Mouse (Mus musculus) megakaryocyte, embryonic 14.5 days (primary cell): ENCODE data around the gene 4933411K16Rik. TPM values are rescaled to one million over a fixed set of nuclear protein-coding genes. Genes with fewer than 3 reads are reported as not detected.

Source experiments
- H3K27me3 ChIP-seq: replicated peaks from 2 replicates; pipeline ENCODE3; 2012; ENCODE audit warnings: inconsistent platforms
- H3K36me3 ChIP-seq: replicated peaks from 2 replicates; pipeline ENCODE3; 2012; ENCODE audit warnings: low read length, inconsistent platforms, mixed read lengths
- H3K4me1 ChIP-seq: 2 replicates; pipeline ENCODE4 v1.6.1; 2012; ENCODE audit warnings: inconsistent platforms
- H3K4me3 ChIP-seq: replicated peaks from 2 replicates; pipeline ENCODE3; 2012; ENCODE audit warnings: moderate library complexity, mild to moderate bottlenecking, inconsistent platforms
- H3K9me3 ChIP-seq: 2 replicates; pipeline ENCODE4 v1.6.1; 2012; ENCODE audit warnings: inconsistent platforms
- FLI1 ChIP-seq: IDR thresholded peaks from 2 replicates; pipeline ENCODE4 v1.6.1; 2012; ENCODE audit warnings: low read length, inconsistent platforms, mixed read lengths
- GATA1 ChIP-seq: IDR thresholded peaks from 3 replicates; pipeline ENCODE4 v1.6.1; 2012; ENCODE audit warnings: mixed read lengths, low read length, inconsistent platforms, borderline replicate concordance
- polyA plus RNA-seq: library from polyadenylated mRNA; stranded (reverse); fragments of >175 nt; gene quantifications from 2 replicates; pipeline ENCODE4 v1.2.3, GENCODE M21; 2012; ENCODE audit warnings: low replicate concordance; ENCODE audit not compliant: insufficient read depth

Gene 4933411K16Rik
- polyA plus RNA-seq, 1 experiment: not detected

DNA sequence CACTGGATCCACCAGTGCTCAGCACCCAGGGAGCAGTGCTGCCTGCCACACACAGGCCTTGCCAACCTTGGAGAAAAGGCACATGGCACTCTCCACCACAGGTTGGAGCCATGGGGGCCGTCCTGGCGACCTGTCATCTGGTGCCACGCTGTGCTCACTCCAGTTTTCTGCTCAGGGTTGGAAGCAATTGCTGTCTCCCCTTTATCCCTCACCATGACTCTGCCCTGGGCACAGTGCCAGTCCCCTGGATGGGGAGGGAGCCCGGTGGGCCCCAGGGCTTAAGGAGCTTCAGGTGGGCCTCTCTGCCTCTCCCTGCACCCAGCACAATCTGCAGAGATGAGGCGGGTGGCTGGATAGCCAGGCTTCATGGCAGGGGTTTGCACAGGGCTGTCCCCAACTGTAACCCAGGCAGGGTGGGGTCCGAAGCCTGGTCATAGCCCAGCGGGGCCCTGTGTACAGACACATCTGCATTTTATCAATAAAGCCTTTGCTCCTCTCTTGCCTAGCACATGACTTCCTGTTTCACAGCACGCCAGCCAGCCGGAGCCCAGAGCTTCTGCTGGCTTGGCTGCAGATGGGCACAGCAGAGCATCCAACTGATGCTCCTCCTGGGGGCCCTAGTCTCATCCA, 17.8 kb upstream of the 4933411K16Rik start:
- Histone ChIP-seq H3K9me3 (no peaks in the 10 kb centered on the region), H3K4me3 (no peak overlapping the region), H3K4me1 (peaks cover 30% of the 10 kb centered on the region), H3K36me3 (peaks cover 40% of the 10 kb centered on the region), H3K27me3 (peaks cover 11% of the 10 kb centered on the region)
- no peak for TF ChIP-seq GATA1
- TF ChIP-seq FLI1: no peak

DNA sequence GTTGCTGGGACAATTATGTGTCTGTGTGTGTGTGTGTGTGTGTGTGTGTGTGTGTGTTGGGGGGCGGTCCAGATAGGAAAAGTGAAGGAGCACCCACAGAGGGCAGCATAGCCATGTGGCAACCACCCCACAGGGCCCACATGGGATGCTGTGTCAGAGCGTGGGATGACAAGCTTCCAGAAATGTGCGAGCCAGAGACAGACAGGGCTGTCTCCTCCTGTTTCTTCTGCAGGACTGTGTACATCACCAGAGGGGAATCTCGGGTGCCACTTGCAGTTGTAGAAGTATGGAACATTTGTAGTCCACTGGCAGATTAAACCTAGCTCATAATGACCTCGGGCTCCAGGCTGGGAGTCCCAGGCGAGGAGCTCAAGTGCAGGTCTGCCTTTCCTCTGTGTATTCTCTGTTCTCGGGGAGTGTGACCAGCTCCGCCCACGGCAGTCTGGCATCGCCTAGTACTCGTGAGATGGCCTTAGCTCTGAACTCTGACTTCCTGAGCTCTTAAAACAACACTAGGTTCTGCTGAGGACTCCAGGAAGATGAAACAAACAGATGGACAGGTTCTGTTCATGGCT, 17.1 kb upstream of the 4933411K16Rik start:
- TF ChIP-seq GATA1 (no peak), FLI1 (no peak)
- peaks cover 30% of the 10 kb centered on the region for H3K4me1 ChIP-seq
- H3K9me3 ChIP-seq: no peaks in the 10 kb centered on the region
- no peak overlapping the region for H3K4me3 ChIP-seq
- H3K36me3 ChIP-seq: peaks cover 40% of the 10 kb centered on the region
- H3K27me3 ChIP-seq: peaks cover 14% of the 10 kb centered on the region

DNA sequence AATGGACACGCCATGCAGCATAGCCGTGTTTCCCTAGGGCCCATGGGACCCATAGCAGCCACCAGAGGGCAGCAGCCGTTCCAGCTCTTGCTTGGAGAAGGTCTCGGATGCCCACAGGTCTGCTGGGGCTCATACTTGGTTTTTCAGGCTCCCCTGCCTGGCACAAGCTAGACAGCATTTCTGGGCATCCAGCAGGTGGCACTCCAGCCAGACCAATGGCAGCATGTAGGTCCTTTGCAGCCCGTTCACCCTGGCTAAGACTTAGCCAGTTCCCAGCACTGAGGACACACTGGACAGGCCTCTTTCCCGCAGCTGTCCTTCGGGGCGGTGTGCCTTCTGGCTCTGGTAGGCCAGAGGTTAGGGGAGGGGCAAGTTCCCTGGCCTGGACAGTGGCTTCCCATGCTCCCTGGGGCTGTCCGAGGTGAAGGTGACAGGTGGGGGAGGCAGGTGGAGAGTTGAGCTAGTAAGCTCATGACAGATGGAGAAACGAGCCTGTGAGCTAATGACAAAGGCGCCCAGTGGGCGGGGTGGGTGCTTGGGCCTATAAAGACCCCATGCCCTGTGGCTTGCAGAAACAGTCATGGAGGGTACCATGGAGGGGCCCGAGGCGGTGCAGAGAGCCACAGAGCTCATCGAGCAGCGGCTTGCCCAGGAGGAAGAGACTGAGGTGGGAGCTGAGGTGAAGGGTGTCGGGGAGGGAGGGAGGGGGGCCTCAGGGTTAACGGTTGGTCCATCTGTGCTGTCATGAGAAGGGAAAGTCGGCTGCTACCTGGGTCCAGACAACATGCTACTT, 16.4 kb upstream of the 4933411K16Rik start, which contains the start of gene Ankrd2:
TSS of gene Ankrd2 (plus strand) at position 545 of the 793 bp plus-strand sequence.
- Histone ChIP-seq H3K9me3 (no peaks in the 10 kb centered on the region), H3K4me1 (peaks cover 30% of the 10 kb centered on the region), H3K36me3 (peaks cover 40% of the 10 kb centered on the region), H3K4me3 (no peak within 1 kb of the TSS), H3K27me3 (peaks cover 21% of the 10 kb centered on the region)
- TF ChIP-seq FLI1 (no peak), GATA1 (no peak)

DNA sequence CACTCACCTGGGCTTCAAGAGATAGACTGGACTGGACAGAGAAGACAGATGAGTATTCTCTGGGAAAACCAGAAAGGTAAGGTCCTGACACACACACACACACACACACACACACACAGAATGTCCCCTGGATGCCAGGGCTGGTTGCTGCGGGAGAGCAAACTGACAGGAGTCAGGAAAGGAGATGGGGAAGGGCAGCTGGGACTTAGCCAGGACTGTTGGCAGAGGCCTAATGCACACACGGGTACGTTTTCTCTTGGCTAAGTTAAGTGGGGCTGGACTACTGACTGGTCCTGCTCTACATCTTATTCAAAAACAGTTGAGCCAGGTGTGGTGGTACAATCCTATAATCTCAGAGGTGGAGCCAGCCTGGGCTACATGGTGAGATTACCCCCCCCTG, 15.7 kb upstream of the 4933411K16Rik start:
- Histone ChIP-seq H3K27me3 (peaks cover 24% of the 10 kb centered on the region), H3K4me1 (peaks cover 25% of the 10 kb centered on the region), H3K4me3 (no peak overlapping the region), H3K36me3 (peaks cover 40% of the 10 kb centered on the region), H3K9me3 (no peaks in the 10 kb centered on the region)
- no peak for TF ChIP-seq FLI1
- TF ChIP-seq GATA1: no peak

DNA sequence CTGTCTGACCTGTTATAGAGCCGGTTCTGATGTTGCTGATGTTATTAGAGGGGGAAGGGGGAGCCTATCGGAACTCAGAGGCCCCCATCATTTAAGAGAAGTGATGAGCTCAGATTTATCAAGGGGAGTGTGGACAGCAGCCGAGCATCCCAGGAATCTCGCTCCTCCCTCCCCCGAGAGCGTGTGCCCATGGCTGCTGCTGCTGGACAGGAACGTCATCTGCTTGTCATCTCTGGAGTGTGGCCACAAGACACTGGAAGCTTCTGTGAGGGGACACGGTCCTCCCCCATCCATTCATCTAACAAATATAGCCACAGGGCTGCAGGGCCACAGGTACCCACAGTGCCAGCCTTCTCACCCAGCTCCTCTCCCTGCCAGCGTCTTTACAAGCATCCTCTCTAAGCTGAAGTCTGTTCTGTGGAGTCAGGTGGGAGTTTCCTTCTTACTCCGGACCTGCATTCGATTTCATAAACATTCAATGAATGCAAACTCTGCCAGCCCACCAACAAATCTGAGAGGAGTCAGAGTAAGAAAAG, 14.8 kb upstream of the 4933411K16Rik start:
- peaks cover 25% of the 10 kb centered on the region for H3K4me1 ChIP-seq
- peaks cover 32% of the 10 kb centered on the region for H3K27me3 ChIP-seq
- H3K36me3 ChIP-seq: peaks cover 33% of the 10 kb centered on the region
- H3K9me3 ChIP-seq: no peaks in the 10 kb centered on the region
- TF ChIP-seq FLI1: no peak
- TF ChIP-seq GATA1: no peak
- H3K4me3 ChIP-seq: no peak overlapping the region

DNA sequence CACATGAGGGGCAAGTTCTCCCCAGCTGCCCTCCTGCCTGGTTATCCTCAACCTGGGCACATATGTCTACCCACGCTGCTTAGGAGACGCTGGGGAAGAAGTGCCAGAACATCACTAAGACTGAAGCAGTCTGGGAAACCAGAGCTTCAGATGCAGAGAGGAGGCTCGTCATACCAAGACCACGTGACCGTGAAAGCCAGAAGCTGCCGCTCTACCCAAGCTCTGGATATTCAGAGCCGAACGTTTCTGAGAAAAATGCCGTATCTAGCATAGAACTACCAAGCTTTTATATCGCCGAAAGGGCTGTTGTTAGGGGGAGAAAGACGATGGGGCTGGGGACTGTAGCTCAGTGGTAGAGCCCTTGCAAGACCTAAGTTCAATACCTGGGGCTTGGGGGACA, 13.7 kb upstream of the 4933411K16Rik start:
- H3K36me3 ChIP-seq: peaks cover 23% of the 10 kb centered on the region
- no peak overlapping the region for H3K4me3 ChIP-seq
- H3K4me1 ChIP-seq: peaks cover 25% of the 10 kb centered on the region
- TF ChIP-seq FLI1: no peak
- TF ChIP-seq GATA1: no peak
- peaks cover 35% of the 10 kb centered on the region for H3K27me3 ChIP-seq
- no peaks in the 10 kb centered on the region for H3K9me3 ChIP-seq

DNA sequence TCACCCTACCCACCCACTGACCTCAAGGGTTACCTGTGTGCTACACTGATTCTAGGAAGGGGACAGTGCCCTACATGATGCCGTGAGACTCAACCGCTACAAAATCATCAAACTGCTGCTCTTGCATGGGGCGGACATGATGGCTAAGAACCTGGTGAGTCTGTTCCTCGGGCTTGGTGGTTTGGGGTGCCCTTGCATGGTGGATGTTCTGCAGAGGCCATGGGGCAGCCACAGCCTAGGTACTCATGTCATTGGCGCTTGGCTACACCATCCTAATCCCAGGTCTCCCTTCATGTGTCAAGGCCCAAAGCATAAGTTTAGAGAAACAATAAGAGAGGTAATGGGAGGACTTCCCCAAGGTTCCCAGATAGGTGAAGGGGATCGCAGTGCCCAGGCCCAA, 8.1 kb upstream of the 4933411K16Rik start:
- TF ChIP-seq GATA1 (no peak), FLI1 (no peak)
- H3K27me3 ChIP-seq: peaks cover 60% of the 10 kb centered on the region

DNA sequence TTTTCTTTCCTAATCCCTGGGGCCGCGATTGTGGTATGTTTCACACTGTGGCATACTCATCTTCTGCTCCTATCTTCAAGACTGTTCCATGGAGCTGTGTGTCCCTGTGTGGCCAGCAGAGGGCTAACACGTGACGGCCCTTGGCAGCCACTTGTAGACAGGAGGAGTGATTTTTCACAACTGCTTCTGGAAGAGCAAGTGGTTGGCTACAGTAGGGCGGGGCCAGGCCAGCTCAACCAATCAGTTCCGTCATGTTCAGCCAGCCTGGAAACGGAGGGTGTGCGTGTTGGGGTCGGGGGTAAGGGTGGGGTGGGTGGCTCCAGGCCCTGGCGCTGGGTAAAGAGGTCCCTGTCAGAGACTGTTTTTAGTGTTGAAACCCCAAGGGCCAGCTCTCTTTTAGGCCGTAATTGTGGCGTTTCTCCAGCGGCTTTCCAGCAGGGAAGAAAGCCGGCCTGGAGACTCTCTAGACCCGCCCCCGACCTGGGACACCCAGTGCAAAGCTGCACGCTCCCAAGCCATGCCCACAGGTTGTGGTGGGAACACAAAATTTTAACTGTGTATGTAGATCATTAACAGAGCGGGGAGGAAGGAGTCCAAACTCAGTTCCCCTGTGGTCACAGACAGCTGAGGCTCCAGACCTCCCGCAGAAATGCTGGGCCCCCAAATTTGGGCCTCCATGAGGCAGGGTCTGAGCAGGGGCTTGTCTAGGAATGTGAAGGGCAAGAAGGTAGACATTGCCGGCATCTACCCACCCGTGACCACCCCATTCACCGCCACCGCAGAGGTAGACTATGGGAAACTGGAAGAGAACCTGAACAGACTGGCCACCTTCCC, 6.6 kb upstream of the 4933411K16Rik start, which contains the start of gene Hoga1:
TSS of gene Hoga1 (plus strand) at position 342 of the 834 bp plus-strand sequence.
- Histone ChIP-seq H3K4me3 (peak within 1 kb of the TSS; percentile 72), H3K36me3 (no peaks in the 10 kb centered on the region), H3K9me3 (no peaks in the 10 kb centered on the region), H3K4me1 (peaks cover 12% of the 10 kb centered on the region), H3K27me3 (peaks cover 52% of the 10 kb centered on the region)
- TF ChIP-seq GATA1: no peak
- TF ChIP-seq FLI1: no peak

More for the DNA sequence above, 8.1 kb upstream of the 4933411K16Rik start:
- H3K36me3 ChIP-seq: no peaks in the 10 kb centered on the region
- H3K9me3 ChIP-seq: no peaks in the 10 kb centered on the region
- H3K4me3 ChIP-seq: no peak overlapping the region
- H3K4me1 ChIP-seq: peaks cover 12% of the 10 kb centered on the region

DNA sequence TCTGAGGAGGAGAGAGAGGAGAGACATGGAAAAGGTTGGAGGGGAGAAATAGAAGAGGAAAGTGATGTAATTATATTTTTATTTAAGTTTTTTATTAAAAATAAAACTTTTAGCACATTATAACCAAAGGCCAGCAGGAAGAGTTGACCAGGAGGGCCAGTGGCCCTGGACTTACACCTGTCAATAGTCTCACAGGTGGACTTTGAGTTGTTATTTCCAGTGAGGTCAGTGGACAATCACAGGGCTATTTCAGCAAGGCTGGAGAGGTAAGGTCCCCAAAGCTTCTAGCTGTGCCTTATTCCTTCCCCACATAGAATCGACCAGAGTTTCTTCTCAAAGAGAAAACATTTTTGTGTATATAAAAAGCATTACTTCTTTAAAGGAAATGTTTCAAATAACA, 1.8 kb upstream of the 4933411K16Rik start:
- no peaks in the 10 kb centered on the region for H3K36me3 ChIP-seq
- H3K9me3 ChIP-seq: no peaks in the 10 kb centered on the region
- peaks cover 33% of the 10 kb centered on the region for H3K27me3 ChIP-seq
- no peak overlapping the region for H3K4me3 ChIP-seq
- H3K4me1 ChIP-seq: peaks cover 10% of the 10 kb centered on the region
- TF ChIP-seq FLI1 (no peak), GATA1 (no peak)
